Mouse (Mus musculus): ENCODE measurements around the gene Hrc.
A peak's percentile ranks its signal among the peaks of the same experiment; 100 is the strongest.

Gene Hrc

GRCm38 (mm10) chr7:45335056-45335455 lies at the start of gene Hrc:
Hrc (plus strand) TSS chr7:45335290.
- no peak for DNase-seq

GRCm38 (mm10) chr7:45286486-45286885 lies 48.6 kb upstream of the Hrc start:
- no peak for DNase-seq

GRCm38 (mm10) chr7:45296626-45297025 lies 38.5 kb upstream of the Hrc start:
- no peak for DNase-seq

- DNase-seq, result no peak
Observed at GRCm38 (mm10) chr7:45297563-45297962, 37.5 kb upstream of the Hrc start.

GRCm38 (mm10) chr7:45299752-45300151 lies 35.3 kb upstream of the Hrc start:
- DNase-seq, result peak; percentile 32 to 36

GRCm38 (mm10) chr7:45300270-45300669 lies 34.8 kb upstream of the Hrc start:
- DNase-seq, result peak; percentile 32 to 46

- no peak for DNase-seq
Observed at GRCm38 (mm10) chr7:45302626-45303025, 32.5 kb upstream of the Hrc start.

- no peak for DNase-seq
Observed at GRCm38 (mm10) chr7:45304869-45305268, 30.2 kb upstream of the Hrc start.

GRCm38 (mm10) chr7:45305275-45305674 lies 29.8 kb upstream of the Hrc start:
- peak; percentile 40 to 45 for DNase-seq

- no peak for DNase-seq
Observed at GRCm38 (mm10) chr7:45308551-45309240, 26.4 kb upstream of the Hrc start.

GRCm38 (mm10) chr7:45309455-45309854 lies 25.6 kb upstream of the Hrc start:
- peak; percentile 32 to 41 for DNase-seq

GRCm38 (mm10) chr7:45312023-45312422 lies 23.1 kb upstream of the Hrc start:
- no peak for DNase-seq

GRCm38 (mm10) chr7:45312686-45313453 lies 22.2 kb upstream of the Hrc start:
- no peak for DNase-seq

GRCm38 (mm10) chr7:45313495-45313894 lies 21.6 kb upstream of the Hrc start:
- DNase-seq, result no peak

- no peak for DNase-seq
Observed at GRCm38 (mm10) chr7:45315182-45315701, 19.8 kb upstream of the Hrc start.

GRCm38 (mm10) chr7:45316536-45316935 lies 18.6 kb upstream of the Hrc start:
- DNase-seq, result no peak

- DNase-seq, result no peak
Observed at GRCm38 (mm10) chr7:45322245-45322644, 12.8 kb upstream of the Hrc start.

GRCm38 (mm10) chr7:45323069-45323468 lies 12.0 kb upstream of the Hrc start:
- DNase-seq, result no peak

- DNase-seq, result no peak
Observed at GRCm38 (mm10) chr7:45325800-45326199, 9.3 kb upstream of the Hrc start.

GRCm38 (mm10) chr7:45328841-45329475 lies 6.1 kb upstream of the Hrc start:
- no peak for DNase-seq

- no peak for DNase-seq
Observed at GRCm38 (mm10) chr7:45331502-45331901, 3.6 kb upstream of the Hrc start.

- DNase-seq, result peak; percentile 63 to 72
Observed at GRCm38 (mm10) chr7:45332685-45333425, 2.2 kb upstream of the Hrc start.
